Mouse (Mus musculus): ENCODE measurements around the gene Pced1a. TPM values are rescaled to one million over a fixed set of nuclear protein-coding genes. Genes with fewer than 3 reads are reported as not detected.
A peak's percentile ranks its signal among the peaks of the same experiment; 100 is the strongest.

Gene Pced1a
- 21.8 and 23.5 TPM in 2 replicates for polyA plus RNA-seq (2012; rRNA removed)

DNA sequence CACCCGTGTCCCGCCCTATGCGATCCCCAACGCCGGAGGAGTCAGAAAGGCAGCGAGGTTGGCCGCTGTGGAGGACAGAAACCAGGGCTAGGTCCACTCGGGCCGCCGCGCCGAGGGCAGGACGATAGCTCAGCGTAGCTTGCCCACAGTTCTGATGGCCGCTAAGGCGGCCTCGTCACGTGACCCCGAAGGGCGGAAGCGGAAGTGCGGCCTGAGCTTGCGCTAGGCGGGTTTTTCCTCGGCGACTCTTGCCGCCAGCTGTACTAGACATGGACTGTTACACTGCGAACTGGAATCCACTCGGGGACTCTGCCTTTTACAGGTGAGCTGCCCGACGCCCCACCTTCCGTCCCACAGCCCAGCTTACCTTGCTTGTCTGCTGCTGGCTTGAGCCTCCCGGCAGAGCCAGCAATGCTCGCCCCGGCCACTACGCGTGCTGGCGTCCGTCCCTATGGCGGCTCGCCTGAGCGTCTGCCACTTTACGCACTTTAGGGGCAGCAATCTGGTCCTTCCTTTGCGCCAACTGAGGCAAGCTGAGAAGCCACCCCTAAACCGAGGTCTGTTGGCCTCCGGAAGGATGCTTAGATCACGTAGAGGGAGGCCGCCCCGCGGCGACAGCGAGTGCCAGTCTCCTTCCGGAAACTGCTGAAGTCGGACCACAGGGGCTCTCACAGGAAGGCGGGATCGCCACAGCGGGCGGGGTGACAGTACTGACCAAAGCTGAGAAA, at the start of gene Pced1a, which contains the start of gene Vps16:
Pced1a (minus strand) TSS at position 576 of the 728 bp plus-strand sequence.
Vps16 (plus strand) TSS at position 214 of the 728 bp plus-strand sequence.
- WGBS: under 1% methylated on average over 58 of the region's 58 CpGs
- Histone ChIP-seq H3K27ac (ENCODE audit: insufficient read depth, low read length) (peak within 1 kb of the TSS; percentile 76), H3K27me3 (ENCODE audit: control insufficient read depth, insufficient read depth, low read length) (no peaks in the 10 kb centered on the region), H3K4me3 (replicated peaks; ENCODE audit: insufficient read depth, low read depth, low read length) (peak within 1 kb of the TSS; percentile 78), H3K4me1 (ENCODE audit: control insufficient read depth, insufficient read depth, low read length) (peaks cover 3% of the 10 kb centered on the region; the same call in 1 of the 2 replicates)
- peak; percentile 94 to 95 for DNase-seq
- TF ChIP-seq POLR2A (IDR thresholded peaks at IDR 0.05; ENCODE audit: borderline replicate concordance, insufficient read depth, low read length) (peak; percentile 85), CTCF (IDR thresholded peaks at IDR 0.05; ENCODE audit: borderline replicate concordance, insufficient read depth, low read depth, low read length) (peak; percentile 61)

DNA sequence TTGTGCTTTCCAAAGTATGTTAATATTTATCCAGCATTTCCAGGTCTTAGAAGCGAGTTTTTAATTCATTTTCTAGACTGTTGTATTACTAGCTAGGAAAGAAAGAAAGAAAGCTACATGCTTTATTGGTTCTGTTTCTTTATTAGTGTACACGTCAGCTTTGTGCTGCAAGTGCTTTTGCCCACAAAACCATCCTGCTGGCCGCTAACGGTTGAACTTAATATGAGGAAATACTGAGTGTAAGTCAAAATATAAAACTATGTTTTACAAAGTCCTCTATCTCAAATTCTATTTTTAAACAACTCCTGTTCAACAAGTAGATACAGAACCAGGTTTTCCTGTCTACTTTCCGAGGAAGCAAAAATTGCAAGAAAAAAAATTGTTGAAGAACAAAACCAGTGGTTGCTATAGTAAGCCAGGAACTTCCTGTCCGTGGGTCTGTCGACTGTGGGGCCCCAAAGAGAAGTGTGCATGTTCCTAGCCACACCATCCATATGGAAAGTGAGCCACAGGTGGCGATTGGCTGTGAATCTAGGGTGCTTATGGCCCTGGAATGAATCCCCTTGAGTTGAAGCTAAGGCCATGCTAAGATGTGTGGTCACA, 48.5 kb upstream of the Pced1a start:
- Histone ChIP-seq H3K27ac (ENCODE audit: insufficient read depth, low read length) (no peak overlapping the region), H3K27me3 (ENCODE audit: control insufficient read depth, insufficient read depth, low read length) (no peaks in the 10 kb centered on the region), H3K4me3 (replicated peaks; ENCODE audit: insufficient read depth, low read depth, low read length) (no peak overlapping the region), H3K4me1 (ENCODE audit: control insufficient read depth, insufficient read depth, low read length) (peaks cover 13% of the 10 kb centered on the region; the same call in 1 of the 2 replicates)
- no peak for DNase-seq
- 72% methylated on average over 8 of the region's 8 CpGs for WGBS
- TF ChIP-seq POLR2A (IDR thresholded peaks at IDR 0.05; ENCODE audit: borderline replicate concordance, insufficient read depth, low read length) (no peak), CTCF (IDR thresholded peaks at IDR 0.05; ENCODE audit: borderline replicate concordance, insufficient read depth, low read depth, low read length) (no peak)

DNA sequence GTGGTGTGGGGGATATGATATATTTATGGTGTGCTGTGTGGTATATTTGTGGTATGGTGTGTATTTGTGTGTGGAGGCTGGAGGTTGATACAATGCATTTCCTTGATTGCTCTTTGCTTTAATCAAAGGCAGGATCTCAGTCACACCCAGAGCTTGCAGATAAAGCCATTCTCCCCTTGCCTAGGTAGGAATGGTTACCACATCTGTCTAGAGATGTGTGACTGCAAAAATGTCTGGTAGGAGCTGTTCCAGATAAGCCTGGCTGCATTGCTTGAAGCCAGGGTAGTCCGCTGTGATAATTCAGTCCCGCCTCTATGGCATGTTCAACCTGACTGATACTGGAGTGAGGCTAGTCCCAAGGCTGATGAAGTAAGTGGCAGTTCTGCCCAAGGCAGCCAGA, 45.4 kb upstream of the Pced1a start:
- Histone ChIP-seq H3K27ac (ENCODE audit: insufficient read depth, low read length) (no peak overlapping the region), H3K4me3 (replicated peaks; ENCODE audit: insufficient read depth, low read depth, low read length) (no peak overlapping the region), H3K27me3 (ENCODE audit: control insufficient read depth, insufficient read depth, low read length) (no peaks in the 10 kb centered on the region), H3K4me1 (ENCODE audit: control insufficient read depth, insufficient read depth, low read length) (0 out of 2 replicates have a peak, but pooled peaks cover 2% of the 10 kb centered on the region)
- no peak for DNase-seq
- TF ChIP-seq CTCF (IDR thresholded peaks at IDR 0.05; ENCODE audit: borderline replicate concordance, insufficient read depth, low read depth, low read length): no peak
- no peak for TF ChIP-seq POLR2A (IDR thresholded peaks at IDR 0.05; ENCODE audit: borderline replicate concordance, insufficient read depth, low read length)
- WGBS: 66% methylated on average over 2 of the region's 2 CpGs

DNA sequence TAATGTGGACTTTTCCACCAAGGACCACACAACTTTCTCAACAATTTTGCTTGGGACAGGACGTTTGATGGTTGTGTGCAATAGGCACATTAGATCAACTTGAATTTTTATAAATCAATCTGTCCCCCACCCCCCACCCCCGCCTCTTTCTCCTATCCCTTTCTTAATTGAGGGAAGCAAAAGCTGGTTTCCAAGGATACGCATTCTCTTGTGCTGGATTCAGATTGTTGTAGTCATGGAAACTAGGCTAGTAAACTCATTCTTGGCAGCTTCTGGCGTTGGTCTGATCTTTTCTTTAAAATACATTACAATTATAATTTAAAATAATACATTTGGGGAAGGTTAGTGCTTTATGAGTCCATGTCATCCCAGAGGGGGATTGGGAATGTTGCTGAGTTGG, 44.9 kb upstream of the Pced1a start:
- TF ChIP-seq POLR2A (IDR thresholded peaks at IDR 0.05; ENCODE audit: borderline replicate concordance, insufficient read depth, low read length) (no peak), CTCF (IDR thresholded peaks at IDR 0.05; ENCODE audit: borderline replicate concordance, insufficient read depth, low read depth, low read length) (no peak)
- H3K27ac ChIP-seq (ENCODE audit: insufficient read depth, low read length): no peak overlapping the region

DNA sequence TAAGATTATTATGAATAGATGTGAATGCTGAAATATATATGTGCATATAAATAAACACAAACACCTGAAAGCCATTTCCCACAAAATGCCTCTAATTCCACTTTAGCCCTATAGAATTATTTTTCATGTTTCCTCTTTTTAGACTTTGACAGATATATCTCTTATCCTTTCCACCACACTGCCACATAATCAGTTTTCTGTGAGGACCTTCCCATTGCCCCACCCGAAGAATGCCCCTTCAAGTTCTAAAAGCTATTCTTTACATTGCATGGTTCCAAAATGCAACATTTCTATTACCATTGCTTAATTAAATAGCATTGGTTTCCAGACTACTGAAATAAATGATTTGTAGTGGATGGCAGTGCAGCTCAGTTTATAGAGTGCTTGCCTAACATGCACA, 41.9 kb upstream of the Pced1a start:
- no peak overlapping the region for H3K27ac ChIP-seq (ENCODE audit: insufficient read depth, low read length)
- 96% methylated on average over 1 of the region's 1 CpGs for WGBS
- no peak overlapping the region for H3K4me3 ChIP-seq (replicated peaks; ENCODE audit: insufficient read depth, low read depth, low read length)
- H3K27me3 ChIP-seq (ENCODE audit: control insufficient read depth, insufficient read depth, low read length): no peaks in the 10 kb centered on the region
- H3K4me1 ChIP-seq (ENCODE audit: control insufficient read depth, insufficient read depth, low read length): no peaks in the 10 kb centered on the region; the same call in 1 of the 2 replicates
- TF ChIP-seq POLR2A (IDR thresholded peaks at IDR 0.05; ENCODE audit: borderline replicate concordance, insufficient read depth, low read length) (no peak), CTCF (IDR thresholded peaks at IDR 0.05; ENCODE audit: borderline replicate concordance, insufficient read depth, low read depth, low read length) (no peak)
- no peak for DNase-seq

More for the DNA sequence above, 44.9 kb upstream of the Pced1a start:
- 0 out of 2 replicates have a peak, but pooled peaks cover 2% of the 10 kb centered on the region for H3K4me1 ChIP-seq (ENCODE audit: control insufficient read depth, insufficient read depth, low read length)
- DNase-seq: no peak
- H3K27me3 ChIP-seq (ENCODE audit: control insufficient read depth, insufficient read depth, low read length): no peaks in the 10 kb centered on the region
- WGBS: 47% methylated on average over 4 of the region's 4 CpGs
- no peak overlapping the region for H3K4me3 ChIP-seq (replicated peaks; ENCODE audit: insufficient read depth, low read depth, low read length)

DNA sequence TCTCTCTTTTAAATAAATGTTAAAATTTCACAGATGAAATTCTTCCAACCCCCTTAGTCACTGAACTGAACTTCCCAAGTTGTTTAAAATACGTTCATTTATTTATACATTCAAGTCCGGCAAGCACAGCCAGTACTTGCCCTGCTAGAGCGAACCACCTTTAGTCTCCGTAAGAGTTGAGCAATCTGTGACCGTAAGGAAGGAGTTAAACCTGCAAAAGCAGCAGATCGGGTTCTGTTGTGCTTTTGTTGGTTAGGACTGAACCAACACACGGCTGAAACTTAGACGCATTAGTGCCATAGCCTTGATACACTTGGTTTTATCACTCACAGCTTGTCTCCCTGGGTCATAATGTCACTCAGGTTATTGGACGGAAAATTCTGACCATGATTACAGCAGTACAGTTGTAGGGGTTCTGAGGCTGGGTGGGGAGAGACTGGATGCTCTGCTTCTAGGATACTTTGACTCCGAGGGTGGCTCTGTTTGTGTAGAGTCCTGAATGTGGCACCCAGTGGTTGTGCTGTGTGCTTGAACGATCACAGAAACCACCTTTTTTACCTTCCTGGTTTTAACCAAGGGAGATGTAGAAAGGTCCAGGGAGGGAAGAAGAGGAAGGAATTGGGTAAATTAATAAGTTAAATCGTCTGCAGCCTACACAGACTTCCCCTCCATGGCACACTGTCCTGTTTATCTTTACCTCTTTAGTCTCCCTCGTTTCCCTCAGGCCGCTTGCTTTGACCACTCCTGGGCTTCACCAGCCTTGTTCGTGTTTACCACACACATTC, 37.0 kb upstream of the Pced1a start:
- 77% methylated on average over 15 of the region's 15 CpGs for WGBS
- no peak for DNase-seq
- H3K4me3 ChIP-seq (replicated peaks; ENCODE audit: insufficient read depth, low read depth, low read length): no peak overlapping the region
- H3K27me3 ChIP-seq (ENCODE audit: control insufficient read depth, insufficient read depth, low read length): no peaks in the 10 kb centered on the region
- no peak for TF ChIP-seq POLR2A (IDR thresholded peaks at IDR 0.05; ENCODE audit: borderline replicate concordance, insufficient read depth, low read length)
- no peak for TF ChIP-seq CTCF (IDR thresholded peaks at IDR 0.05; ENCODE audit: borderline replicate concordance, insufficient read depth, low read depth, low read length)
- peaks cover 7% of the 10 kb centered on the region for H3K4me1 ChIP-seq (ENCODE audit: control insufficient read depth, insufficient read depth, low read length)
- no peak overlapping the region for H3K27ac ChIP-seq (ENCODE audit: insufficient read depth, low read length)

DNA sequence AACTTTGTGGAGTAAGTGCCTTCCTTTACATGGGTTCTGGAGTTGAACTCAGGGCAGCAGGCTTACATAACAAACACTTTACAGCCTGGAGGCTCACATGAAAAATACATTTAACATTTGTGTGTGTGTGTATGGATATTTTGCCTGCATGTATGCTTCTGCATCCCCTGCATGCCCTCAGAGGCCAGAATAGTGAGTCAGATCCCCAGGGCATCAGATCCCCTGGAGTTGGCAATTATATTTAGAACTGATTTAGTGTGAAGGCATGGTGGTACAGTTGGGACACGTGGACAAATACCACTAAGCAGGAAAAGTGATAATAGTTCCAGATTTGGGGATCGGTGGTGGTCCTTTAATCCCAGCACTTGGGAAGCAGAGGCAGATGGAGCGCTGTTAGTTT, 35.1 kb upstream of the Pced1a start:
- DNase-seq: no peak
- no peak overlapping the region for H3K27ac ChIP-seq (ENCODE audit: insufficient read depth, low read length)
- no peak overlapping the region for H3K4me3 ChIP-seq (replicated peaks; ENCODE audit: insufficient read depth, low read depth, low read length)
- TF ChIP-seq POLR2A (IDR thresholded peaks at IDR 0.05; ENCODE audit: borderline replicate concordance, insufficient read depth, low read length): no peak
- no peak for TF ChIP-seq CTCF (IDR thresholded peaks at IDR 0.05; ENCODE audit: borderline replicate concordance, insufficient read depth, low read depth, low read length)
- H3K27me3 ChIP-seq (ENCODE audit: control insufficient read depth, insufficient read depth, low read length): no peaks in the 10 kb centered on the region
- WGBS: 63% methylated on average over 3 of the region's 3 CpGs
- peaks cover 12% of the 10 kb centered on the region for H3K4me1 ChIP-seq (ENCODE audit: control insufficient read depth, insufficient read depth, low read length)

Data from cerebellum, adult 2 months (tissue).